Mouse (Mus musculus): ENCODE measurements around the gene Opcml. TPM values are rescaled to one million over a fixed set of nuclear protein-coding genes. Genes with fewer than 3 reads are reported as not detected.
A peak's percentile ranks its signal among the peaks of the same experiment; 100 is the strongest.

Gene Opcml
- polyA plus RNA-seq, 1 experiment from 2014 or later = 9.4 TPM

- H3K36me3 ChIP-seq (ENCODE audit: insufficient read depth) = no peaks in the 10 kb centered on the region
- TF ChIP-seq CTCF (IDR thresholded peaks at IDR 0.05; ENCODE audit: low read depth) = no peak
- no peak overlapping the region for H3K4me3 ChIP-seq (ENCODE audit: low read depth, low read length)
- no peak for ATAC-seq (ENCODE audit: insufficient read depth)
- no peaks in the 10 kb centered on the region for H3K4me1 ChIP-seq (ENCODE audit: insufficient read depth)
- H3K27me3 ChIP-seq (ENCODE audit: insufficient read depth, low read length) = no peaks in the 10 kb centered on the region
- no peak overlapping the region for H3K4me2 ChIP-seq
- no peak overlapping the region for H3K9ac ChIP-seq
- peak; percentile 26 for DNase-seq
- H3K9me3 ChIP-seq (ENCODE audit: low read depth, low read length) = no peaks in the 10 kb centered on the region
- WGBS = 53% methylated on average over 6 of the region's 6 CpGs
- no peak overlapping the region for H3K27ac ChIP-seq (ENCODE audit: low read depth)
These were observed 823.4 kb downstream of the Opcml start for GRCm38 (mm10) chr9:28613683-28614620.

DNA sequence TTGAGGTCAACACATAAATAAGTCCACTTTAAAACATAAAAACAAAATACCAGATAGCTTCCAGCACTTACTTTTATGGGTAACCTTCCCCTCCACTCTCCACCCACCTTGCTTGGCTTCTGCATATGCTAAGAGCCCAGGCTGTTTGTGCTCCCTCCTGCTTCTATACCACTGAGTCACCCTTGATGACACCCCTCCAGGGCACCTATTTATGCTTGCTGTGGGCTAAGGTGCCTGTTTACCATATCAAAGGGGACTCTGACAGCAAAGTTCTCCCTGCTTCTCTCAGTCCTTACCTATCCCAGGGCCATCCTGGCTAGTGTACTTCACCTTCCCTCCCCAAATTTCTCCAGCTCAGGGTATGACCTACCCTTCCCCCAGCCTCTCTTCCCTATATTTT lies 824.9 kb downstream of the Opcml start:
- DNase-seq = no peak
- H3K36me3 ChIP-seq (ENCODE audit: insufficient read depth) = no peaks in the 10 kb centered on the region
- no peak overlapping the region for H3K4me3 ChIP-seq (ENCODE audit: low read depth, low read length)
- no peak for ATAC-seq (ENCODE audit: insufficient read depth)
- H3K9me3 ChIP-seq (ENCODE audit: low read depth, low read length) = no peaks in the 10 kb centered on the region
- H3K4me1 ChIP-seq (ENCODE audit: insufficient read depth) = no peaks in the 10 kb centered on the region
- H3K4me2 ChIP-seq = no peak overlapping the region
- H3K9ac ChIP-seq = no peak overlapping the region
- H3K27ac ChIP-seq (ENCODE audit: low read depth) = no peak overlapping the region
- TF ChIP-seq CTCF (IDR thresholded peaks at IDR 0.05; ENCODE audit: low read depth) = no peak
- H3K27me3 ChIP-seq (ENCODE audit: insufficient read depth, low read length) = no peaks in the 10 kb centered on the region

- H3K27ac ChIP-seq (ENCODE audit: low read depth) = no peak overlapping the region
- H3K4me3 ChIP-seq (ENCODE audit: low read depth, low read length) = no peak overlapping the region
- H3K27me3 ChIP-seq (ENCODE audit: insufficient read depth, low read length) = no peaks in the 10 kb centered on the region
- ATAC-seq (ENCODE audit: insufficient read depth) (no peak), DNase-seq (no peak)
- H3K9me3 ChIP-seq (ENCODE audit: low read depth, low read length) = no peaks in the 10 kb centered on the region
- no peaks in the 10 kb centered on the region for H3K36me3 ChIP-seq (ENCODE audit: insufficient read depth)
- TF ChIP-seq CTCF (IDR thresholded peaks at IDR 0.05; ENCODE audit: low read depth) = no peak
- H3K9ac ChIP-seq = no peak overlapping the region
- WGBS = 62% methylated on average over 1 of the region's 1 CpGs
- no peaks in the 10 kb centered on the region for H3K4me1 ChIP-seq (ENCODE audit: insufficient read depth)
- no peak overlapping the region for H3K4me2 ChIP-seq
These were observed 827.1 kb downstream of the Opcml start for GRCm38 (mm10) chr9:28617666-28618065.

DNA sequence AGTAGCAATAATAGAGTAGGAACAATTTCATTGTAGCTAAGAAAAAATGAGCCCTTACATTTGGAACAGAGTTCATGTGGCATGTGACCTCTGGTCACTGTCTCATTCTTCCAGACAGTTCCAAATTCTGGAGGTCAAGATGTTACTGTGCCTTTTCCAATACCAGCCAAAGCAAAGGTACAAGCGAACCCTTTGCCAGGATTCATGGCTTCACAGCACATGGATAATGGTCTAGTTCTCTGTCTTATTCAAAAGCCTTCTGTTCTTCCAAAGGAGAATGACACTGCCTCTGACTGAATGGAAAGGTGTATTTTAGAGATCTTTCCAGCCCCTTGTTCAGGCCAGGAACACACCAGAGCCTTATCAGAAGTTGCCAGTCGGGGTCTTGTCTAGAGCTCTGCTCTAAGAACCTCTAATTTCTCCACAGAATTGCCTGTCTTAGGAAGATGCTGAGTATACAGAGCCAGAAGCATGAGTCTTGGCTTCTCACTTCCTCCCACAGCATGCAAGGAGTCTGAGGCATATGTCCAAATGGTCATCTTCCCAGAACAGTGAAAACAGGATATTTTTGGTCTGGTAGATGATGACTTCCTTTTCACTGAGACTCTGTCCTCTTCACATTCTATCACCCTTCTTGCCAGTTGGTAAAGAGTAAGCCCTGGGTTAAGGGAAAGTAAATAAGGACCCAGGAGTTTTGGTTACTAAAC lies 827.8 kb downstream of the Opcml start:
- TF ChIP-seq CTCF (IDR thresholded peaks at IDR 0.05; ENCODE audit: low read depth) = no peak
- ATAC-seq (ENCODE audit: insufficient read depth) (no peak), DNase-seq (no peak)
- Histone ChIP-seq H3K9ac (no peak overlapping the region), H3K4me1 (ENCODE audit: insufficient read depth) (no peaks in the 10 kb centered on the region), H3K9me3 (ENCODE audit: low read depth, low read length) (no peaks in the 10 kb centered on the region), H3K36me3 (ENCODE audit: insufficient read depth) (no peaks in the 10 kb centered on the region), H3K4me3 (ENCODE audit: low read depth, low read length) (no peak overlapping the region), H3K4me2 (no peak overlapping the region), H3K27me3 (ENCODE audit: insufficient read depth, low read length) (no peaks in the 10 kb centered on the region), H3K27ac (ENCODE audit: low read depth) (no peak overlapping the region)
- WGBS = 78% methylated on average over 2 of the region's 2 CpGs

DNA sequence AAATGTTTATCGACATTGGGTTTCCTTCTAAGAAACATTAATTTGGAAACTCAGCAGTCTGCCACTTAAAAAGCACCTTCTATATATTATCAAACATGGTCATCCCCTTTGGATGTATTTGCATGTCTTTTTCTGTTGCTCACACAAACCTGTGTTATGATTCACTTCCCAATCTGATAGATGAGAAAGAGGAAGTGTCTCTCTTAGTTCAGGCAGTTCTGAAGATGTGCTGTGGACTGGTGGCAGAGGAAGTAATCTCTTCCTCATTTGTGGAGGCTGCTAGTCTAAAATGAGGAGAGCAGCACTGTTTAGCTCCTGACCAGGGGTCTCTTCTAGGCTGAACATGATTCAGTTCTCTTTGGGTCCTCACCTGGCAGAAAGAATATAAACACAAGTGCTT lies 831.4 kb downstream of the Opcml start:
- no peak overlapping the region for H3K4me3 ChIP-seq (ENCODE audit: low read depth, low read length)
- H3K36me3 ChIP-seq (ENCODE audit: insufficient read depth) = no peaks in the 10 kb centered on the region
- no peak overlapping the region for H3K4me2 ChIP-seq
- whole genome bisulfite sequencing = 83% methylated on average over 1 of the region's 1 CpGs
- H3K27ac ChIP-seq (ENCODE audit: low read depth) = no peak overlapping the region
- TF ChIP-seq CTCF (IDR thresholded peaks at IDR 0.05; ENCODE audit: low read depth) = no peak
- no peaks in the 10 kb centered on the region for H3K27me3 ChIP-seq (ENCODE audit: insufficient read depth, low read length)
- H3K9me3 ChIP-seq (ENCODE audit: low read depth, low read length) = no peaks in the 10 kb centered on the region
- no peaks in the 10 kb centered on the region for H3K4me1 ChIP-seq (ENCODE audit: insufficient read depth)
- no peak overlapping the region for H3K9ac ChIP-seq
- no peak for DNase-seq
- ATAC-seq (ENCODE audit: insufficient read depth) = no peak

DNA sequence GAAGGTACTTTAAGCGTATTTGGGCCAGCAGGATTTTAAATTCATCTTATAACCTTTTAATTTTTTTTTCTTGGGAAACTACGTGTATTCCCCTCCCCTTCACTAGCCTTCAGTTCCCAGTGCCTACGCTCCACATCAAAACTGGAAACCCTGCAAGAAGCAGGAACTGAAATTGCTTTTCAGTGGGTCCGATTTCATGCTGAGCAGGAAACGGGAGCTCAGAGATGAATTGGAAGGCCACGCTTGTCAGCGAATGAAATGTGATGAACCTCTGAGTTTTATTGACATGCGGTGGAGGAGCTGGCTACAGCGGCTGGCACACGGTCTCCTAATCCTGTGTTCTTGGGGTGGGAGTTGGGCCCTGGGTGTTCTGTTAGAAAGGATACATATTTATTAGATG lies 834.3 kb downstream of the Opcml start:
- Histone ChIP-seq H3K4me2 (no peak overlapping the region), H3K9ac (no peak overlapping the region), H3K9me3 (ENCODE audit: low read depth, low read length) (no peaks in the 10 kb centered on the region), H3K4me3 (ENCODE audit: low read depth, low read length) (no peak overlapping the region), H3K27ac (ENCODE audit: low read depth) (no peak overlapping the region), H3K27me3 (ENCODE audit: insufficient read depth, low read length) (no peaks in the 10 kb centered on the region), H3K36me3 (ENCODE audit: insufficient read depth) (no peaks in the 10 kb centered on the region), H3K4me1 (ENCODE audit: insufficient read depth) (no peaks in the 10 kb centered on the region)
- ATAC-seq (ENCODE audit: insufficient read depth) (no peak), DNase-seq (no peak)
- 60% methylated on average over 10 of the region's 10 CpGs for WGBS
- no peak for TF ChIP-seq CTCF (IDR thresholded peaks at IDR 0.05; ENCODE audit: low read depth)

GRCm38 (mm10) chr9:28642766-28643165 lies 852.2 kb downstream of the Opcml start:
- Histone ChIP-seq H3K36me3 (ENCODE audit: insufficient read depth) (no peaks in the 10 kb centered on the region), H3K4me2 (no peak overlapping the region), H3K27ac (ENCODE audit: low read depth) (no peak overlapping the region), H3K4me1 (ENCODE audit: insufficient read depth) (no peaks in the 10 kb centered on the region), H3K4me3 (ENCODE audit: low read depth, low read length) (no peak overlapping the region), H3K9ac (no peak overlapping the region), H3K9me3 (ENCODE audit: low read depth, low read length) (no peaks in the 10 kb centered on the region), H3K27me3 (ENCODE audit: insufficient read depth, low read length) (no peaks in the 10 kb centered on the region)
- TF ChIP-seq CTCF (IDR thresholded peaks at IDR 0.05; ENCODE audit: low read depth) = no peak
- DNase-seq (no peak), ATAC-seq (ENCODE audit: insufficient read depth) (no peak)

Data from lung, embryonic 14.5 days (tissue).